Comparison of ENCODE assay signal across 8 mouse cellular contexts in genomic region chr19:38096858-38097758, GRCm38 (mm10). TPM values are rescaled to one million over a fixed set of nuclear protein-coding genes. Genes with fewer than 3 reads are reported as not detected.
DNase-seq lines count a peak whose midpoint lies in the region; ATAC-seq and TF ChIP-seq lines count a peak whose summit lies in the region.

Gene Ffar4 (plus strand): TSS chr19:38097071.

- no peak for TF ChIP-seq CTCF in kidney, postnatal 0 days (IDR thresholded peaks at IDR 0.05; ENCODE audit: low read depth)

- peak; percentile 12 for DNase-seq in kidney, postnatal 0 days (ENCODE audit: low spot score)
- DNase-seq in kidney, postnatal 25 days: no peak
- DNase-seq in adrenal gland, postnatal 25 days: peak; percentile 28
- DNase-seq in spleen, postnatal 36 days (ENCODE audit: low spot score in 2 of 2): no peak
- no peak for DNase-seq in spleen, adult 12 weeks (ENCODE audit: low spot score)

- no peaks in the 10 kb centered on the region for H3K36me3 ChIP-seq in kidney, postnatal 0 days (ENCODE audit: insufficient read depth, low read length)
- no peaks in the 10 kb centered on the region for H3K36me3 ChIP-seq in liver, embryonic 16.5 days (ENCODE audit: control insufficient read depth, insufficient read depth)
- H3K36me3 ChIP-seq in neural tube, embryonic 13.5 days: no peaks in the 10 kb centered on the region

- ATAC-seq in kidney, postnatal 0 days (replicated peaks; ENCODE audit: low FRiP score, low read depth): peak; percentile 63; the same call in 1 of the 2 replicates
- ATAC-seq in granulocyte monocyte progenitor cell, adult 5-6 weeks (replicated peaks; ENCODE audit: poor library complexity, severe bottlenecking): peak; percentile 98
- ATAC-seq in liver, embryonic 16.5 days (ENCODE audit: low read depth): peak; percentile 41; the same call in 1 of the 2 replicates
- ATAC-seq in neural tube, embryonic 13.5 days (ENCODE audit: low read depth): peak; percentile 27; the same call in 1 of the 2 replicates

- H3K4me1 ChIP-seq in kidney, postnatal 0 days (replicated peaks; ENCODE audit: insufficient read depth, low read length): peaks cover 9% of the 10 kb centered on the region; the same call in 1 of the 2 replicates
- H3K4me1 ChIP-seq in liver, embryonic 16.5 days (ENCODE audit: control insufficient read depth, low read depth, low read length): no peaks in the 10 kb centered on the region
- H3K4me1 ChIP-seq in neural tube, embryonic 13.5 days (replicated peaks): peaks cover 8% of the 10 kb centered on the region

- under 1% methylated on average over 76 of the region's 77 CpGs for WGBS in kidney, postnatal 0 days
- WGBS in liver, embryonic 16.5 days (ENCODE audit: insufficient replicate concordance): under 1% methylated on average over 77 of the region's 77 CpGs
- 1% methylated on average over 76 of the region's 77 CpGs for WGBS in neural tube, embryonic 13.5 days

- H3K27me3 ChIP-seq in kidney, postnatal 0 days (ENCODE audit: insufficient read depth, low read length): peaks cover 21% of the 10 kb centered on the region
- H3K27me3 ChIP-seq in liver, embryonic 16.5 days (ENCODE audit: control insufficient read depth, insufficient read depth, low read depth, low read length): peaks cover 32% of the 10 kb centered on the region
- peaks cover 49% of the 10 kb centered on the region for H3K27me3 ChIP-seq in neural tube, embryonic 13.5 days

- H3K4me2 ChIP-seq in kidney, postnatal 0 days (ENCODE audit: low read length): peak within 1 kb of the TSS; percentile 54
- H3K4me2 ChIP-seq in liver, embryonic 16.5 days (ENCODE audit: low read depth, low read length): peak within 1 kb of the TSS; percentile 47
- peak within 1 kb of the TSS; percentile 59 for H3K4me2 ChIP-seq in neural tube, embryonic 13.5 days

- H3K9ac ChIP-seq in kidney, postnatal 0 days (ENCODE audit: low read depth, low read length): no peak within 1 kb of the TSS
- H3K9ac ChIP-seq in liver, embryonic 16.5 days (ENCODE audit: low read depth, low read length): no peak within 1 kb of the TSS
- H3K9ac ChIP-seq in neural tube, embryonic 13.5 days: peak within 1 kb of the TSS; percentile 47; the same call in 1 of the 2 replicates

- H3K4me3 ChIP-seq in kidney, postnatal 0 days (replicated peaks; ENCODE audit: low read depth, low read length): peak within 1 kb of the TSS; percentile 22
- peak within 1 kb of the TSS; percentile 30 for H3K4me3 ChIP-seq in liver, embryonic 16.5 days (ENCODE audit: low read depth, low read length)
- peak within 1 kb of the TSS; percentile 31 for H3K4me3 ChIP-seq in neural tube, embryonic 13.5 days

- no peak within 1 kb of the TSS for H3K27ac ChIP-seq in kidney, postnatal 0 days
- H3K27ac ChIP-seq in liver, embryonic 16.5 days (ENCODE audit: low read length): no peak within 1 kb of the TSS
- no peak within 1 kb of the TSS for H3K27ac ChIP-seq in neural tube, embryonic 13.5 days (replicated peaks)

- no peaks in the 10 kb centered on the region for H3K9me3 ChIP-seq in kidney, postnatal 0 days (replicated peaks; ENCODE audit: low read length)
- H3K9me3 ChIP-seq in liver, embryonic 16.5 days (replicated peaks; ENCODE audit: control insufficient read depth, low read length): no peaks in the 10 kb centered on the region
- no peaks in the 10 kb centered on the region for H3K9me3 ChIP-seq in neural tube, embryonic 13.5 days

RNA-seq across cellular contexts. Expression of gene Ffar4, which starts in this region (rescaled TPM):
- polyA plus RNA-seq in kidney, postnatal 0 days (2015; fragmentation: Nextera tagmentation; extraction: Ambion mirVana): 2.0 and 2.6 TPM in 2 replicates
- 3.9 and 12.9 TPM in 2 replicates for total RNA-seq in adrenal gland, postnatal 25 days (2021)
- total RNA-seq in granulocyte monocyte progenitor cell, adult 5-6 weeks (2014; fragmentation: Nextera tagmentation): not detected in 2 replicates
- 0.47 TPM in 1 of 2 replicates, not detected in the other for total RNA-seq in granulocyte monocyte progenitor cell, adult 5-6 weeks (2017)
- 0.27 TPM in 2 replicates for polyA plus RNA-seq in liver, embryonic 16.5 days (2015; fragmentation: Nextera tagmentation; extraction: Ambion mirVana)
- not detected in 2 replicates for polyA plus RNA-seq in neural tube, embryonic 13.5 days (2015; fragmentation: Nextera tagmentation; extraction: Ambion mirVana)

Comparison
In these comparisons a context has a peak if more than half of its experiments do, and no peak if none do; other contexts are left out.
1. DNase-seq: peak in kidney, postnatal 0 days (single experiment) and adrenal gland, postnatal 25 days (single experiment); none in kidney, postnatal 25 days (0 of 2), spleen, postnatal 36 days (0 of 2) and spleen, adult 12 weeks (single experiment).
2. Peak in ATAC-seq in granulocyte monocyte progenitor cell, adult 5-6 weeks; RNA of the gene not detected or under 1 TPM.
3. Peak in ATAC-seq, H3K4me3 ChIP-seq and H3K4me2 ChIP-seq in liver, embryonic 16.5 days; RNA of the gene not detected or under 1 TPM.
4. Peak in ATAC-seq, H3K4me3 ChIP-seq, H3K9ac ChIP-seq and H3K4me2 ChIP-seq in neural tube, embryonic 13.5 days; RNA of the gene not detected or under 1 TPM.
5. ATAC-seq: peak in every context shown above with its lines; median percentile 98 in granulocyte monocyte progenitor cell, adult 5-6 weeks; 63 in kidney, postnatal 0 days; 41 in liver, embryonic 16.5 days; 27 in neural tube, embryonic 13.5 days.
6. Peak in every context shown above with its lines, with median percentiles within 50 percentile points of each other: H3K4me2 ChIP-seq and H3K4me3 ChIP-seq.